Mouse (Mus musculus): ENCODE measurements around the gene Krt20. TPM values are rescaled to one million over a fixed set of nuclear protein-coding genes. Genes with fewer than 3 reads are reported as not detected.

The Krt20 gene
- polyA plus RNA-seq, 1 experiment = 1.0 TPM

DNA sequence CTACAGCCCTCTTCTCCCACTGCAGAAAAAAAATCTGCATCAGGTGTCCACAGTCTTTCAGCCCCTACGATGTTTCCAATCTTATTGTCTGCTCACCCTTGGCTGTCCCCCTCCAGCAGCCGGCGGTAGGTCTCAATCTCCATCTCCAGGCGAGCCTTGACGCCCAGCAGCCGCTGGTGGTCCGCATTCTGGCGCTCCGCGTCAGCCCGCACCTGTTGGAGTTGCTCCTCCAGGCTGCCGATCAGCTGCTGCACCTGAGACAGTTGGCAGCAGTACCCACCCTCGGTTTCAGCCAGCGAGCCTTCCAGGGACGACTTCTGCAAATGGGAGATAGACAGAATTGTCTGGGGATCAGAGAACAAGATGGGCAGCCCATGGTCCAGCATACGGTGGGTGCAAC, 20.1 kb downstream of the Krt20 start:
- no peaks in the 10 kb centered on the region for H3K4me1 ChIP-seq (replicated peaks; ENCODE audit: control insufficient read depth, insufficient read depth, low read length)
- no peak for TF ChIP-seq CTCF (IDR thresholded peaks at IDR 0.05; ENCODE audit: borderline replicate concordance, control insufficient read depth, extremely low read depth, insufficient read depth, low read length, poor library complexity)
- no peak for TF ChIP-seq POLR2A (IDR thresholded peaks at IDR 0.05; ENCODE audit: control insufficient read depth, extremely low read depth, insufficient read depth, low read length, poor library complexity)
- DNase-seq = no peak
- no peak overlapping the region for H3K27ac ChIP-seq (ENCODE audit: control insufficient read depth, insufficient read depth, low read length)
- no peaks in the 10 kb centered on the region for H3K27me3 ChIP-seq (ENCODE audit: control insufficient read depth, insufficient read depth, low read length)
- H3K36me3 ChIP-seq (ENCODE audit: control insufficient read depth, insufficient read depth, low read length) = no peaks in the 10 kb centered on the region
- H3K4me3 ChIP-seq (ENCODE audit: control insufficient read depth, insufficient read depth, low read length) = no peak overlapping the region
- 75% methylated on average over 16 of the region's 16 CpGs for WGBS

- no peak for DNase-seq
- whole genome bisulfite sequencing = 88% methylated on average over 13 of the region's 13 CpGs
- Histone ChIP-seq H3K4me1 (replicated peaks; ENCODE audit: control insufficient read depth, insufficient read depth, low read length) (no peaks in the 10 kb centered on the region), H3K27ac (ENCODE audit: control insufficient read depth, insufficient read depth, low read length) (no peak overlapping the region), H3K36me3 (ENCODE audit: control insufficient read depth, insufficient read depth, low read length) (no peaks in the 10 kb centered on the region), H3K27me3 (ENCODE audit: control insufficient read depth, insufficient read depth, low read length) (no peaks in the 10 kb centered on the region), H3K4me3 (ENCODE audit: control insufficient read depth, insufficient read depth, low read length) (no peak overlapping the region)
- TF ChIP-seq POLR2A (IDR thresholded peaks at IDR 0.05; ENCODE audit: control insufficient read depth, extremely low read depth, insufficient read depth, low read length, poor library complexity) (no peak), CTCF (IDR thresholded peaks at IDR 0.05; ENCODE audit: borderline replicate concordance, control insufficient read depth, extremely low read depth, insufficient read depth, low read length, poor library complexity) (no peak)
Measured at GRCm38 (mm10) chr11:99416902-99417301, 21.0 kb downstream of the Krt20 start.

GRCm38 (mm10) chr11:99414463-99415147, 23.3 kb downstream of the Krt20 start:
- no peaks in the 10 kb centered on the region for H3K4me1 ChIP-seq (replicated peaks; ENCODE audit: control insufficient read depth, insufficient read depth, low read length)
- H3K36me3 ChIP-seq (ENCODE audit: control insufficient read depth, insufficient read depth, low read length) = no peaks in the 10 kb centered on the region
- no peaks in the 10 kb centered on the region for H3K27me3 ChIP-seq (ENCODE audit: control insufficient read depth, insufficient read depth, low read length)
- 93% methylated on average over 13 of the region's 13 CpGs for WGBS
- H3K27ac ChIP-seq (ENCODE audit: control insufficient read depth, insufficient read depth, low read length) = no peak overlapping the region
- no peak overlapping the region for H3K4me3 ChIP-seq (ENCODE audit: control insufficient read depth, insufficient read depth, low read length)
- TF ChIP-seq POLR2A (IDR thresholded peaks at IDR 0.05; ENCODE audit: control insufficient read depth, extremely low read depth, insufficient read depth, low read length, poor library complexity) = no peak
- TF ChIP-seq CTCF (IDR thresholded peaks at IDR 0.05; ENCODE audit: borderline replicate concordance, control insufficient read depth, extremely low read depth, insufficient read depth, low read length, poor library complexity) = no peak
- DNase-seq = no peak

- H3K4me3 ChIP-seq (ENCODE audit: control insufficient read depth, insufficient read depth, low read length) = no peak overlapping the region
- H3K27ac ChIP-seq (ENCODE audit: control insufficient read depth, insufficient read depth, low read length) = no peak overlapping the region
- DNase-seq = peak; percentile 6
- no peaks in the 10 kb centered on the region for H3K36me3 ChIP-seq (ENCODE audit: control insufficient read depth, insufficient read depth, low read length)
- no peaks in the 10 kb centered on the region for H3K27me3 ChIP-seq (ENCODE audit: control insufficient read depth, insufficient read depth, low read length)
- no peaks in the 10 kb centered on the region for H3K4me1 ChIP-seq (replicated peaks; ENCODE audit: control insufficient read depth, insufficient read depth, low read length)
- 27% methylated on average over 6 of the region's 6 CpGs for WGBS
- TF ChIP-seq CTCF (IDR thresholded peaks at IDR 0.05; ENCODE audit: borderline replicate concordance, control insufficient read depth, extremely low read depth, insufficient read depth, low read length, poor library complexity) (no peak), POLR2A (IDR thresholded peaks at IDR 0.05; ENCODE audit: control insufficient read depth, extremely low read depth, insufficient read depth, low read length, poor library complexity) (no peak)
Measured at GRCm38 (mm10) chr11:99413247-99413646, 24.7 kb downstream of the Krt20 start.

DNA sequence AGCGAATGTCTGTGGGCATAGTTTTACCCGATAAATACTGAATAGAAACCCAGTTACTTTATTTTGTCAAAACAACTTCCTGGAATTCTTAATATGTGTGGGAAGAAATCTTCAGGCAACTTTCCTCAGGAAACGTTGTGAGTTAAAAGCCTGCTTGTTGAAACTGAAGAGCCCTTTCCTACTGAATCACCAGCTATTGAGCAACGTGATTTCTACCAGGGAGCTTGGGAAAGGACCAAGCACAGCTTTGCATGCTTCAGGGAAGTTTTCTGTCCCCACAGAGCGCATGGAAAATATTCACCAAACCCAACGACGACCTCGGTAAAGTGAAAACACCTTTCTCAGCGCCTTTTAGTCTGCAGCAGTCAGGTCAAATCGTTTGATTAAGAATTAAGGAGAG, 31.8 kb downstream of the Krt20 start:
- 74% methylated on average over 10 of the region's 10 CpGs for WGBS
- no peak overlapping the region for H3K4me3 ChIP-seq (ENCODE audit: control insufficient read depth, insufficient read depth, low read length)
- TF ChIP-seq POLR2A (IDR thresholded peaks at IDR 0.05; ENCODE audit: control insufficient read depth, extremely low read depth, insufficient read depth, low read length, poor library complexity) = no peak
- TF ChIP-seq CTCF (IDR thresholded peaks at IDR 0.05; ENCODE audit: borderline replicate concordance, control insufficient read depth, extremely low read depth, insufficient read depth, low read length, poor library complexity) = no peak
- H3K27me3 ChIP-seq (ENCODE audit: control insufficient read depth, insufficient read depth, low read length) = no peaks in the 10 kb centered on the region
- no peaks in the 10 kb centered on the region for H3K36me3 ChIP-seq (ENCODE audit: control insufficient read depth, insufficient read depth, low read length)
- no peaks in the 10 kb centered on the region for H3K4me1 ChIP-seq (replicated peaks; ENCODE audit: control insufficient read depth, insufficient read depth, low read length)
- DNase-seq = no peak
- H3K27ac ChIP-seq (ENCODE audit: control insufficient read depth, insufficient read depth, low read length) = no peak overlapping the region

- DNase-seq = no peak
- no peak for TF ChIP-seq CTCF (IDR thresholded peaks at IDR 0.05; ENCODE audit: borderline replicate concordance, control insufficient read depth, extremely low read depth, insufficient read depth, low read length, poor library complexity)
- no peak for TF ChIP-seq POLR2A (IDR thresholded peaks at IDR 0.05; ENCODE audit: control insufficient read depth, extremely low read depth, insufficient read depth, low read length, poor library complexity)
- no peaks in the 10 kb centered on the region for H3K27me3 ChIP-seq (ENCODE audit: control insufficient read depth, insufficient read depth, low read length)
- 88% methylated on average over 13 of the region's 13 CpGs for WGBS
- H3K4me1 ChIP-seq (replicated peaks; ENCODE audit: control insufficient read depth, insufficient read depth, low read length) = no peaks in the 10 kb centered on the region
- no peak overlapping the region for H3K4me3 ChIP-seq (ENCODE audit: control insufficient read depth, insufficient read depth, low read length)
- H3K36me3 ChIP-seq (ENCODE audit: control insufficient read depth, insufficient read depth, low read length) = no peaks in the 10 kb centered on the region
- no peak overlapping the region for H3K27ac ChIP-seq (ENCODE audit: control insufficient read depth, insufficient read depth, low read length)
Measured at GRCm38 (mm10) chr11:99399956-99400549, 37.9 kb downstream of the Krt20 start.

Measured in thymus, adult 2 months (tissue).